Mouse (Mus musculus) lung, postnatal 0 days (tissue): Measurements from ENCODE around the gene Mllt3.

Experiments
- CTCF ChIP-seq: IDR thresholded peaks from 2 replicates; pipeline ENCODE4 v1.5.1; 2016; ENCODE audit warnings: antibody characterized with exemption, mild to moderate bottlenecking
- EP300 ChIP-seq: IDR thresholded peaks from 2 replicates; pipeline ENCODE4 v1.6.1; 2016; ENCODE audit warnings: antibody characterized with exemption, mild to moderate bottlenecking, control low read depth

DNA sequence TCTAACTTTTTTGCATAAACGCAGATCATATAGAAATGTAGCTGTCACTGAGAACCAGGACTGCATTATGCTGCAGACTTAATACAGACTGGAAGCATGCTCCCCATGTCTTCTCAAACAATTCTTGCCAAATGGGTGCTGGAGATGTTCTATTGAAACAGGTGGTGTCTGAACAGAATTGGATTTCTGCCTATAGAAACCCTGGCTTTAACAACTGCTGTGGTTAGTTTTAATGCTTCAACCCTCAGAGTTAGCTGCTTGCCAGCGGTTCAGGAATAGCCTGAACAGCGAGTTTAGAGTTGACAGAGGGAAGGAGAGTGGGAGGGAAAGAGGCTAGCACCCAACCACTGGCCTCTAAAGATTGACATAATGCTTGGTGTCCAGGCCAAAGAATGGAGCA, 166.6 kb downstream of the Mllt3 start:
- TF ChIP-seq CTCF (no peak), EP300 (no peak)
